Mouse (Mus musculus) C2C12 (cell line): ENCODE data around the gene Ep400.

ENCODE experiments used
- CEBPB ChIP-seq: IDR thresholded peaks from one replicate; pipeline ENCODE4 v1.6.1; 2011; ENCODE audit warnings: low read depth, mild to moderate bottlenecking, control low read depth, moderate library complexity
- CTCF ChIP-seq: IDR thresholded peaks from one replicate; pipeline ENCODE4 v1.5.1; 2011; ENCODE audit not compliant: control insufficient read depth, insufficient read depth, insufficient read length
- FOSL1 ChIP-seq: IDR thresholded peaks from one replicate; pipeline ENCODE4 v1.8.0; 2011; ENCODE audit warnings: mild to moderate bottlenecking, low read length; ENCODE audit not compliant: poor library complexity, insufficient read depth, severe bottlenecking
- MAX ChIP-seq: IDR thresholded peaks from one replicate; pipeline ENCODE4 v1.6.1; 2011; ENCODE audit warnings: mild to moderate bottlenecking, control low read depth
- MYOD1 ChIP-seq: IDR thresholded peaks from one replicate; pipeline ENCODE4 v1.6.1; 2011; ENCODE audit warnings: low read depth; ENCODE audit not compliant: control insufficient read depth, insufficient read length
- MYOG ChIP-seq: IDR thresholded peaks from one replicate; pipeline ENCODE4 v1.6.1; 2011; ENCODE audit not compliant: control insufficient read depth, insufficient read length; ENCODE audit errors: extremely low read depth
- USF1 ChIP-seq: IDR thresholded peaks from one replicate; pipeline ENCODE4 v1.6.1; 2011; ENCODE audit warnings: low read depth, mild to moderate bottlenecking, control low read depth, moderate library complexity

- TF ChIP-seq CTCF (no peak), MYOD1 (no peak), FOSL1 (no peak), CEBPB (no peak), MAX (no peak), MYOG (no peak), USF1 (no peak)
Observed at GRCm38 (mm10) chr5:110804012-110804743, 33.7 kb upstream of the Ep400 start.
